In genomic region chr2:91729971-91730821, GRCm38 (mm10) we compare ENCODE assay signal across 8 mouse cellular contexts. TPM values are rescaled to one million over a fixed set of nuclear protein-coding genes. Genes with fewer than 3 reads are reported as not detected.
A peak's percentile ranks its signal among the peaks of the same experiment; 100 is the strongest.
DNase-seq lines count a peak whose midpoint lies in the region; ATAC-seq and TF ChIP-seq lines count a peak whose summit lies in the region.

Gene Ambra1 (plus strand): TSS chr2:91730134.

- no peak for TF ChIP-seq POLR2A in limb, embryonic 14.5 days (IDR thresholded peaks at IDR 0.05; ENCODE audit: borderline replicate concordance, extremely low read depth, insufficient read depth, insufficient read length)

- TF ChIP-seq CTCF in midbrain, postnatal 0 days (IDR thresholded peaks at IDR 0.05) = peak; percentile 53

- peak within 1 kb of the TSS; percentile 100 for H3K4me3 ChIP-seq in embryonic facial prominence, embryonic 14.5 days (ENCODE audit: low read depth, low read length)
- H3K4me3 ChIP-seq in limb, embryonic 14.5 days (replicated peaks; ENCODE audit: low read length) = peak within 1 kb of the TSS; percentile 89
- H3K4me3 ChIP-seq in midbrain, postnatal 0 days (ENCODE audit: low read depth, low read length) = peak within 1 kb of the TSS; percentile 100

- peak within 1 kb of the TSS; percentile 95 for H3K27ac ChIP-seq in embryonic facial prominence, embryonic 14.5 days (replicated peaks; ENCODE audit: low read depth, low read length)
- peak within 1 kb of the TSS; percentile 91 for H3K27ac ChIP-seq in limb, embryonic 14.5 days (replicated peaks; ENCODE audit: low read depth, low read length)
- H3K27ac ChIP-seq in midbrain, postnatal 0 days (ENCODE audit: low read depth, low read length) = peak within 1 kb of the TSS; percentile 94

- H3K9me3 ChIP-seq in embryonic facial prominence, embryonic 14.5 days (ENCODE audit: control insufficient read depth, low read length) = no peaks in the 10 kb centered on the region
- no peaks in the 10 kb centered on the region for H3K9me3 ChIP-seq in limb, embryonic 14.5 days (ENCODE audit: control insufficient read depth, low read length)
- H3K9me3 ChIP-seq in midbrain, postnatal 0 days (ENCODE audit: low read length) = no peaks in the 10 kb centered on the region

- no peaks in the 10 kb centered on the region for H3K27me3 ChIP-seq in embryonic facial prominence, embryonic 14.5 days (replicated peaks; ENCODE audit: control insufficient read depth, insufficient read depth, low read length)
- H3K27me3 ChIP-seq in limb, embryonic 14.5 days (ENCODE audit: control insufficient read depth, insufficient read depth, low read length) = no peaks in the 10 kb centered on the region
- H3K27me3 ChIP-seq in midbrain, postnatal 0 days (ENCODE audit: insufficient read depth, low read length) = no peaks in the 10 kb centered on the region

- no peaks in the 10 kb centered on the region; the same call in 1 of the 2 replicates for H3K4me1 ChIP-seq in embryonic facial prominence, embryonic 14.5 days (ENCODE audit: control insufficient read depth, insufficient read depth, low read length)
- H3K4me1 ChIP-seq in limb, embryonic 14.5 days (ENCODE audit: control insufficient read depth, insufficient read depth, low read length) = no peaks in the 10 kb centered on the region
- H3K4me1 ChIP-seq in midbrain, postnatal 0 days (ENCODE audit: insufficient read depth, low read length) = no peaks in the 10 kb centered on the region

- peak; percentile 92 for ATAC-seq in embryonic facial prominence, embryonic 14.5 days (ENCODE audit: low read depth)
- ATAC-seq in limb, embryonic 14.5 days (ENCODE audit: low FRiP score, low read depth) = peak; percentile 90
- peak; percentile 88 for ATAC-seq in midbrain, postnatal 0 days (ENCODE audit: low FRiP score)

- DNase-seq in 3T3-L1 (ENCODE audit: low read depth, low spot score) = peak; percentile 96
- DNase-seq in adrenal gland, postnatal 4 days (ENCODE audit: low spot score in 2 of 2) = peak; percentile 43 to 59
- peak; percentile 96 for DNase-seq in embryonic facial prominence, embryonic 14.5 days (ENCODE audit: low spot score)
- peak; percentile 85 for DNase-seq in heart, adult 8-10 months (ENCODE audit: low spot score)
- peak; percentile 94 for DNase-seq in kidney, adult 9 months
- DNase-seq in limb, embryonic 14.5 days (ENCODE audit: low spot score) = peak; percentile 93
- peak; percentile 96 for DNase-seq in midbrain, postnatal 0 days (ENCODE audit: low spot score)
- DNase-seq in spleen, postnatal 14 days (ENCODE audit: low spot score in 2 of 2) = peak; percentile 66 to 76

- under 1% methylated on average over 48 of the region's 68 CpGs for WGBS in embryonic facial prominence, embryonic 14.5 days
- under 1% methylated on average over 57 of the region's 68 CpGs for WGBS in limb, embryonic 14.5 days
- WGBS in midbrain, postnatal 0 days = under 1% methylated on average over 67 of the region's 68 CpGs

- H3K4me2 ChIP-seq in embryonic facial prominence, embryonic 14.5 days (ENCODE audit: low read depth, low read length) = peak within 1 kb of the TSS; percentile 73
- H3K4me2 ChIP-seq in limb, embryonic 14.5 days (replicated peaks; ENCODE audit: low read depth, low read length, severe bottlenecking) = peak within 1 kb of the TSS; percentile 67
- peak within 1 kb of the TSS; percentile 67 for H3K4me2 ChIP-seq in midbrain, postnatal 0 days (ENCODE audit: low read depth, low read length, poor library complexity, severe bottlenecking)

- no peaks in the 10 kb centered on the region for H3K36me3 ChIP-seq in embryonic facial prominence, embryonic 14.5 days (ENCODE audit: control insufficient read depth, insufficient read depth, low read length)
- no peaks in the 10 kb centered on the region; the same call in 1 of the 2 replicates for H3K36me3 ChIP-seq in limb, embryonic 14.5 days (ENCODE audit: control insufficient read depth, insufficient read depth, low read length)
- H3K36me3 ChIP-seq in midbrain, postnatal 0 days (ENCODE audit: insufficient read depth, low read length) = no peaks in the 10 kb centered on the region

- peak within 1 kb of the TSS; percentile 97 for H3K9ac ChIP-seq in embryonic facial prominence, embryonic 14.5 days (ENCODE audit: low read depth, low read length)
- H3K9ac ChIP-seq in limb, embryonic 14.5 days (ENCODE audit: low read depth, low read length, severe bottlenecking) = peak within 1 kb of the TSS; percentile 96
- peak within 1 kb of the TSS; percentile 98 for H3K9ac ChIP-seq in midbrain, postnatal 0 days (replicated peaks; ENCODE audit: low read length, poor library complexity, severe bottlenecking)

RNA-seq across cellular contexts. Expression of gene Ambra1, which starts in this region (rescaled TPM):
- 10 to 100 TPM; 37.3 to 40.9 TPM for total RNA-seq in adrenal gland, postnatal 4 days (2021)
- polyA plus RNA-seq in embryonic facial prominence, embryonic 14.5 days (2014; fragmentation: Nextera tagmentation; extraction: Ambion mirVana) = 15.3 TPM in 2 replicates
- total RNA-seq in heart, adult 8-10 months (2022) = 10 to 100 TPM; 16.2 to 18.1 (median 16.6) TPM
- 23.4 and 28.0 TPM in 2 replicates for polyA plus RNA-seq in limb, embryonic 14.5 days (2012; rRNA removed)
- polyA plus RNA-seq in limb, embryonic 14.5 days (2014; fragmentation: Nextera tagmentation; extraction: Ambion mirVana) = 16.4 and 21.0 TPM in 2 replicates
- 55.6 and 59.5 TPM in 2 replicates for total RNA-seq in midbrain, postnatal 0 days (2014; rRNA removed)
- polyA plus RNA-seq in midbrain, postnatal 0 days (2015; fragmentation: Nextera tagmentation; extraction: Ambion mirVana) = 19.3 and 20.7 TPM in 2 replicates

Comparison
In these comparisons a context has a peak if more than half of its experiments do, and no peak if none do; other contexts are left out.
1. Peak in every context shown above with its lines: DNase-seq, ATAC-seq, H3K4me3 ChIP-seq and H3K27ac ChIP-seq.